ENCODE assay signal across 29 mouse cellular contexts in the genomic region with DNA sequence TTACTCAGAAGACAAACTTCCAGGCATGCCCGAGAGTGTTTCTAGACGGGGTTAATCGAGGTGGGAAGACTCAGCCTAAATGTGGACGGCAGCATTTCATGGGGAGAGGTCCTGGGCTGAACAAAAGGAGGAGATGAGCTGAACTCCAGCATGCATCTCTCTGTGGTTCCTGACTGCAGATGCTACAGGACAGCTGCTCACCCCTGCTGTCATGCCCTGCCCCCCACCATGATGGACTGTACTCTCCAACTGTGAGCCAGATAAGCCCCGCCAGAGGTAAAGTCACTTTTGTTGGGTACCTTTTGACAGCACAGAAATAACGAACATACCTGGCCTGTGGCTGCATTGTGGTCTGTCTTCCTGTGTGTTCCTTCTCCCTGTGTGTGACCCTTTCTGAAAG.
"Had no signal": no experiment of that assay in that cellular context is flagged by ENCODE, and none has a peak within 500 bp of the region (broad histone marks: within the 10 kb centered on the region; RNA-seq: fewer than 3 reads in every experiment).

No protein-coding gene starts in this region.

- H3K4me2 ChIP-seq: heart, embryonic 11.5 days; heart, embryonic 12.5 days; heart, embryonic 13.5 days; heart, embryonic 15.5 days; hindbrain, embryonic 12.5 days; hindbrain, embryonic 13.5 days; hindbrain, embryonic 14.5 days; hindbrain, embryonic 15.5 days; intestine, embryonic 15.5 days; kidney, embryonic 15.5 days had no signal

- DNase-seq: heart, postnatal 10 days; heart, postnatal 14 days; heart, postnatal 36 days; heart, postnatal 4 days; kidney, adult 11 months; kidney, adult 18-20 months; kidney, adult 2 months; kidney, adult 8-10 months; kidney, adult 9 months; kidney, postnatal 10 days; kidney, postnatal 14 days; kidney, postnatal 25 days; kidney, postnatal 36 days; kidney, postnatal 4 days; layer of hippocampus, adult 9-11 months; layer of hippocampus, postnatal 36 days had no signal

- H3K36me3 ChIP-seq: heart, embryonic 10.5 days; heart, embryonic 12.5 days; heart, embryonic 13.5 days; heart, embryonic 15.5 days; hindbrain, embryonic 10.5 days; hindbrain, embryonic 12.5 days; hindbrain, embryonic 13.5 days; hindbrain, embryonic 15.5 days; intestine, embryonic 15.5 days; kidney, embryonic 15.5 days had no signal

- H3K4me3 ChIP-seq: heart, embryonic 10.5 days; heart, embryonic 12.5 days; heart, embryonic 13.5 days; heart, embryonic 15.5 days; hindbrain, embryonic 10.5 days; hindbrain, embryonic 12.5 days; hindbrain, embryonic 13.5 days; hindbrain, embryonic 15.5 days; intestine, embryonic 15.5 days; kidney, embryonic 15.5 days; layer of hippocampus, adult 2 months had no signal

- H3K27me3 ChIP-seq: heart, embryonic 12.5 days; heart, embryonic 13.5 days; heart, embryonic 15.5 days; hindbrain, embryonic 12.5 days; hindbrain, embryonic 13.5 days; hindbrain, embryonic 15.5 days; intestine, embryonic 15.5 days; kidney, embryonic 15.5 days had no signal
